Mouse (Mus musculus) G1E (cell line): ENCODE data around the gene Fcgr1.

Experiments used
- CTCF ChIP-seq: IDR thresholded peaks from 2 replicates; pipeline ENCODE4 v1.5.1; 2012; ENCODE audit warnings: low read depth, low read length, inconsistent platforms, mixed read lengths
- GATA1 ChIP-seq: IDR thresholded peaks from 2 replicates; pipeline ENCODE4 v1.6.1; 2012; ENCODE audit warnings: borderline replicate concordance, low read length, inconsistent platforms, mixed read lengths

- TF ChIP-seq GATA1 (no peak), CTCF (no peak)
These were observed 13.1 kb downstream of the Fcgr1 start for GRCm38 (mm10) chr3:96280660-96281059.
